Comparison of ENCODE assay signal across 11 mouse cellular contexts in the genomic region with DNA sequence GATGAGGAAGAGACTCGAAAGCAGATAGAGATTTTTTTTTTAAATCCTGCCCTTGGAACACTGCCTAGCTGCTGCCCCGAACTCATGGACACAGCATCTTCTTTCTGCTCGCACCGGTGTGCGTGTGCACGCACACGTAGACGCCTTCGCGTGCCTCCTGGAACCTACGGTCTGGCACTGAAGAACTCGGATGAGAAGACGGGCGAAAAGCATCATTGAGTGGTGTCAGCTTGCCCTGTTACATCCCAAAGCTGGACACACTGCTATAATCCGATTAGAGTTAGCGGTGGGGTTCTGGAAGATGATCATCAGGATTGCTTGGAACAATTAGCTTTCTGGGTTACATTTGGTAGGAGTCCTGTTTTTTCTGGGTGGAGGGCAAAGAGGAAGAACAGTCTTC. TPM values are rescaled to one million over a fixed set of nuclear protein-coding genes. Genes with fewer than 3 reads are reported as not detected.
A peak's percentile ranks its signal among the peaks of the same experiment; 100 is the strongest.
DNase-seq lines count a peak whose midpoint lies in the region; ATAC-seq and TF ChIP-seq lines count a peak whose summit lies in the region.
"Had no signal": no experiment of that assay in that cellular context is flagged by ENCODE, and none has a peak within 500 bp of the region (broad histone marks: within the 10 kb centered on the region; RNA-seq: fewer than 3 reads in every experiment).

No protein-coding gene starts in this region.

- H3K4me1 ChIP-seq in heart, embryonic 11.5 days (ENCODE audit: control insufficient read depth, insufficient read depth, low read length): peaks cover 10% of the 10 kb centered on the region
- H3K4me1 ChIP-seq in limb, embryonic 14.5 days (ENCODE audit: control insufficient read depth, insufficient read depth, low read length): peaks cover 15% of the 10 kb centered on the region

- peaks cover 68% of the 10 kb centered on the region for H3K27me3 ChIP-seq in heart, embryonic 11.5 days (ENCODE audit: control insufficient read depth, insufficient read depth, low read length)
- H3K27me3 ChIP-seq in limb, embryonic 14.5 days (ENCODE audit: control insufficient read depth, insufficient read depth, low read length): peaks cover 59% of the 10 kb centered on the region

- 10% methylated on average over 16 of the region's 16 CpGs for WGBS in heart, embryonic 11.5 days (ENCODE audit: insufficient replicate concordance)
- 9% methylated on average over 16 of the region's 16 CpGs for whole genome bisulfite sequencing in limb, embryonic 14.5 days

- no peaks in the 10 kb centered on the region for H3K9me3 ChIP-seq in heart, embryonic 11.5 days (replicated peaks; ENCODE audit: control insufficient read depth, low read length)
- no peaks in the 10 kb centered on the region for H3K9me3 ChIP-seq in limb, embryonic 14.5 days (ENCODE audit: control insufficient read depth, low read length)
- H3K9me3 ChIP-seq: liver, embryonic 15.5 days had no signal

- intact Hi-C loops in gastrocnemius, postnatal 36 days (cut with DNase I): no loop called here

- no peak overlapping the region for H3K27ac ChIP-seq in heart, embryonic 11.5 days (ENCODE audit: low read depth, low read length)
- no peak overlapping the region for H3K27ac ChIP-seq in limb, embryonic 14.5 days (replicated peaks; ENCODE audit: low read depth, low read length)
- H3K27ac ChIP-seq: liver, embryonic 15.5 days had no signal

- H3K36me3 ChIP-seq in heart, embryonic 11.5 days (ENCODE audit: control insufficient read depth, insufficient read depth, low read length): no peaks in the 10 kb centered on the region
- H3K36me3 ChIP-seq in limb, embryonic 14.5 days (ENCODE audit: control insufficient read depth, insufficient read depth, low read length): no peaks in the 10 kb centered on the region
- H3K36me3 ChIP-seq: liver, embryonic 15.5 days had no signal

- no peak for TF ChIP-seq POLR2A in limb, embryonic 14.5 days (IDR thresholded peaks at IDR 0.05; ENCODE audit: borderline replicate concordance, extremely low read depth, insufficient read depth, insufficient read length)

- H3K4me3 ChIP-seq in heart, embryonic 11.5 days (ENCODE audit: low read depth, low read length): peak overlapping the region; percentile 29; the same call in 1 of the 2 replicates
- peak overlapping the region; percentile 20; the same call in 1 of the 2 replicates for H3K4me3 ChIP-seq in limb, embryonic 14.5 days (replicated peaks; ENCODE audit: low read length)
- H3K4me3 ChIP-seq: liver, embryonic 15.5 days had no signal

- no peak for ATAC-seq in heart, embryonic 11.5 days (replicated peaks; ENCODE audit: insufficient number of reproducible peaks, low FRiP score, low TSS enrichment)
- no peak for ATAC-seq in limb, embryonic 14.5 days (ENCODE audit: low FRiP score, low read depth)

- H3K9ac ChIP-seq in heart, embryonic 11.5 days (ENCODE audit: low read depth, low read length): no peak overlapping the region
- H3K9ac ChIP-seq in limb, embryonic 14.5 days (ENCODE audit: low read depth, low read length, severe bottlenecking): no peak overlapping the region
- H3K9ac ChIP-seq: liver, embryonic 15.5 days had no signal

- H3K4me2 ChIP-seq in heart, embryonic 11.5 days: peak overlapping the region; percentile 58
- H3K4me2 ChIP-seq in limb, embryonic 14.5 days (replicated peaks; ENCODE audit: low read depth, low read length, severe bottlenecking): peak overlapping the region; percentile 37; the same call in 1 of the 2 replicates

- no peak for DNase-seq in heart, adult 18-20 months
- peak; percentile 15 for DNase-seq in right cerebral cortex, postnatal 14 days
- no peak for DNase-seq in right cerebral cortex, postnatal 36 days (ENCODE audit: low spot score in 2 of 2)
- DNase-seq in limb, embryonic 14.5 days (ENCODE audit: low spot score): no peak
- no peak for DNase-seq in ovary, postnatal 14 days (ENCODE audit: low spot score)
- no peak for DNase-seq in T-cell, adult 2 months (ENCODE audit: low spot score)
- DNase-seq in gastrocnemius, postnatal 36 days: no peak

RNA-seq across cellular contexts. Expression of a gene that starts 4.1 kb away (rescaled TPM):
- 0.30 and 0.48 TPM in 2 replicates for polyA plus RNA-seq in heart, embryonic 11.5 days (2014; fragmentation: Nextera tagmentation; extraction: Ambion mirVana)
- not detected for total RNA-seq in heart, adult 18-20 months (2021)
- polyA plus RNA-seq in limb, embryonic 14.5 days (2012; rRNA removed): 0.49 and 0.63 TPM in 2 replicates
- 0.07 and 0.10 TPM in 2 replicates for polyA plus RNA-seq in limb, embryonic 14.5 days (2014; fragmentation: Nextera tagmentation; extraction: Ambion mirVana)
- not detected for total RNA-seq in gastrocnemius, postnatal 36 days (2021)
- total RNA-seq: hematopoietic stem cell, adult 5-6 weeks had no signal
- polyA plus RNA-seq: liver, embryonic 15.5 days had no signal

RNA-seq across cellular contexts. Expression of a gene that starts 26.4 kb away (rescaled TPM):
- 1.4 and 4.1 TPM in 2 replicates for polyA plus RNA-seq in heart, embryonic 11.5 days (2014; fragmentation: Nextera tagmentation; extraction: Ambion mirVana)
- not detected for total RNA-seq in heart, adult 18-20 months (2021)
- 0.05 TPM in 1 of 2 replicates, not detected in the other for polyA plus RNA-seq in limb, embryonic 14.5 days (2012; rRNA removed)
- 0.14 TPM in 1 of 2 replicates, not detected in the other for polyA plus RNA-seq in limb, embryonic 14.5 days (2014; fragmentation: Nextera tagmentation; extraction: Ambion mirVana)
- not detected for total RNA-seq in gastrocnemius, postnatal 36 days (2021)
- total RNA-seq: hematopoietic stem cell, adult 5-6 weeks had no signal
- polyA plus RNA-seq: C2C12 had no signal

RNA-seq across cellular contexts. Expression of a gene that starts 34.1 kb away (rescaled TPM):
- polyA plus RNA-seq in heart, embryonic 11.5 days (2014; fragmentation: Nextera tagmentation; extraction: Ambion mirVana): not detected in 2 replicates
- total RNA-seq in heart, adult 18-20 months (2021): not detected
- not detected in 2 replicates for polyA plus RNA-seq in limb, embryonic 14.5 days (2012; rRNA removed)
- polyA plus RNA-seq in limb, embryonic 14.5 days (2014; fragmentation: Nextera tagmentation; extraction: Ambion mirVana): not detected in 2 replicates
- not detected for total RNA-seq in gastrocnemius, postnatal 36 days (2021)
- total RNA-seq: hematopoietic stem cell, adult 5-6 weeks had no signal
- polyA plus RNA-seq: C2C12; liver, embryonic 15.5 days had no signal
